Mouse (Mus musculus) kidney, adult 2 months (tissue): Measurements from ENCODE around the gene Kpnb1.

Experiments used
- CTCF ChIP-seq: fragments of 200-500 bp; conservative IDR thresholded peaks from 2 replicates; pipeline ENCODE4 v1.5.1; 2011; ENCODE audit warnings: low read depth, mild to moderate bottlenecking, control low read depth, low read length, moderate library complexity, mixed read lengths; ENCODE audit not compliant: insufficient read depth, insufficient read length
- POLR2A ChIP-seq: fragments of 200-500 bp; IDR thresholded peaks from one replicate; pipeline ENCODE4 v1.6.1; 2011; ENCODE audit warnings: low read depth, low read length, control low read depth

- TF ChIP-seq CTCF, result no peak
- no peak for TF ChIP-seq POLR2A
Measured at GRCm38 (mm10) chr11:97182446-97182845, 5.2 kb downstream of the Kpnb1 start.
